Comparison of ENCODE assay signal across 8 mouse cellular contexts in the genomic region with DNA sequence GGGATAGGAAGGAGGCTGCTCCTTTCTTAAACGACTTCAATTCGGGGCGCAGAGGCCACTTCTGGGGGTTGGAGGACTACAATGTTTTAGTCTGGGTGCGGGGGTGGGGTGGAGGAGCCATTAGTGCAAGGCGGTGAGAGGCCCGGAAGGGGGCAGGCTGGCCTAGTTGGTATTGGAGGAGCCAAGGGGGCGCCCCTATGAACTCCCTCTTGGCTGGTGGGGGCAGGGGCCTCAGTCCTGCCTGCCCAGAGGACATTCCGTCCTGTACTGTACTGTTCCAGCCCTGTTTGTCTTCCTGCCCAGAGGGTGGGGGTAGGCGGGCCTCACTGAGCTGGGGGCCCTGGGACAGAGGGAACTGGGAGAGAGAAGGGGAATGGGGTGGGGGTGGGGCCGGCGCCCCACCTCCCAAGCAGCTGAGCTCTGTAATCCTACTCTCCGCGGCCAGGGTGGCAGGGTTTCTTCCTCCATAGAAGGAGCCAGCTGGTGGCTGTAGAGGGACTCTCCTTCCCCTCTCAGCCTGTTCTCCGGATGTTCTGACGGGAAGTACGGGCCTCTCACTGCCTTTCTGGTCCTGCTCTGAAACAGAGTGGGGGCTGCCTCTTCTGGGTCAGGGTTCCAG. TPM values are rescaled to one million over a fixed set of nuclear protein-coding genes. Genes with fewer than 3 reads are reported as not detected.
DNase-seq lines count a peak whose midpoint lies in the region; ATAC-seq and TF ChIP-seq lines count a peak whose summit lies in the region.

No protein-coding gene starts in this region.

- no peaks in the 10 kb centered on the region for H3K27me3 ChIP-seq in embryonic facial prominence, embryonic 14.5 days (replicated peaks; ENCODE audit: control insufficient read depth, insufficient read depth, low read length)
- H3K27me3 ChIP-seq in heart, embryonic 12.5 days (replicated peaks): no peaks in the 10 kb centered on the region
- no peaks in the 10 kb centered on the region for H3K27me3 ChIP-seq in kidney, embryonic 14.5 days (ENCODE audit: control insufficient read depth, insufficient read depth, low read length)
- peaks cover 26% of the 10 kb centered on the region for H3K27me3 ChIP-seq in liver, embryonic 12.5 days (replicated peaks)
- peaks cover 13% of the 10 kb centered on the region for H3K27me3 ChIP-seq in myocyte (ENCODE audit: control insufficient read depth, insufficient read depth, insufficient read length)
- H3K27me3 ChIP-seq in testis, adult 2 months (ENCODE audit: control insufficient read depth, insufficient read depth, low read length): no peaks in the 10 kb centered on the region

- H3K4me1 ChIP-seq in embryonic facial prominence, embryonic 14.5 days (ENCODE audit: control insufficient read depth, insufficient read depth, low read length): peaks cover 49% of the 10 kb centered on the region
- H3K4me1 ChIP-seq in heart, embryonic 12.5 days (replicated peaks): peaks cover 62% of the 10 kb centered on the region
- peaks cover 44% of the 10 kb centered on the region for H3K4me1 ChIP-seq in kidney, embryonic 14.5 days (ENCODE audit: control insufficient read depth, insufficient read depth, low read length)
- peaks cover 81% of the 10 kb centered on the region for H3K4me1 ChIP-seq in liver, embryonic 12.5 days
- peaks cover 49% of the 10 kb centered on the region for H3K4me1 ChIP-seq in testis, adult 2 months (ENCODE audit: control insufficient read depth, insufficient read depth, low read length)

- no peaks in the 10 kb centered on the region for H3K79me2 ChIP-seq in myocyte (ENCODE audit: control insufficient read depth, insufficient read depth)

- 5% methylated on average over 11 of the region's 16 CpGs for WGBS in embryonic facial prominence, embryonic 14.5 days
- WGBS in heart, embryonic 12.5 days: 2% methylated on average over 16 of the region's 16 CpGs
- WGBS in kidney, embryonic 14.5 days: under 1% methylated on average over 15 of the region's 16 CpGs
- WGBS in liver, embryonic 12.5 days (ENCODE audit: insufficient replicate concordance): 3% methylated on average over 16 of the region's 16 CpGs

- H3K4me3 ChIP-seq in embryonic facial prominence, embryonic 14.5 days (ENCODE audit: low read depth, low read length): peak overlapping the region; percentile 3
- peak overlapping the region; percentile 23 for H3K4me3 ChIP-seq in heart, embryonic 12.5 days
- H3K4me3 ChIP-seq in kidney, embryonic 14.5 days (ENCODE audit: low read length): peak overlapping the region; percentile 19
- peak overlapping the region; percentile 28 for H3K4me3 ChIP-seq in liver, embryonic 12.5 days
- no peak overlapping the region for H3K4me3 ChIP-seq in myocyte
- H3K4me3 ChIP-seq in testis, adult 2 months (ENCODE audit: control insufficient read depth, low read depth, low read length): no peak overlapping the region

- ATAC-seq in embryonic facial prominence, embryonic 14.5 days (ENCODE audit: low read depth): peak; percentile 81
- peak; percentile 78 for ATAC-seq in heart, embryonic 12.5 days (ENCODE audit: insufficient number of reproducible peaks, low FRiP score)
- ATAC-seq in kidney, embryonic 14.5 days (ENCODE audit: low FRiP score, low TSS enrichment): peak; percentile 82
- ATAC-seq in liver, embryonic 12.5 days: peak; percentile 60

- peak; percentile 90 for DNase-seq in right cerebral cortex, adult 18-20 months
- DNase-seq in right cerebral cortex, postnatal 4 days: no peak
- DNase-seq in embryonic facial prominence, embryonic 14.5 days (ENCODE audit: low spot score): peak; percentile 93

- H3K36me3 ChIP-seq in embryonic facial prominence, embryonic 14.5 days (ENCODE audit: control insufficient read depth, insufficient read depth, low read length): peaks cover 21% of the 10 kb centered on the region; the same call in 1 of the 2 replicates
- peaks cover 24% of the 10 kb centered on the region for H3K36me3 ChIP-seq in heart, embryonic 12.5 days
- peaks cover 3% of the 10 kb centered on the region; the same call in 1 of the 2 replicates for H3K36me3 ChIP-seq in kidney, embryonic 14.5 days (ENCODE audit: control insufficient read depth, insufficient read depth, low read length)
- H3K36me3 ChIP-seq in liver, embryonic 12.5 days: peaks cover 20% of the 10 kb centered on the region
- H3K36me3 ChIP-seq in myocyte (ENCODE audit: control insufficient read depth, insufficient read depth): no peaks in the 10 kb centered on the region
- no peaks in the 10 kb centered on the region for H3K36me3 ChIP-seq in testis, adult 2 months (ENCODE audit: control insufficient read depth, insufficient read depth, low read length)

- H3K27ac ChIP-seq in embryonic facial prominence, embryonic 14.5 days (replicated peaks; ENCODE audit: low read depth, low read length): peak overlapping the region; percentile 95
- H3K27ac ChIP-seq in heart, embryonic 12.5 days (ENCODE audit: poor library complexity, severe bottlenecking): peak overlapping the region; percentile 99
- H3K27ac ChIP-seq in kidney, embryonic 14.5 days (ENCODE audit: low read depth, low read length): peak overlapping the region; percentile 94
- peak overlapping the region; percentile 98 for H3K27ac ChIP-seq in liver, embryonic 12.5 days
- H3K27ac ChIP-seq in testis, adult 2 months (ENCODE audit: control insufficient read depth, insufficient read depth, low read depth, low read length): peak overlapping the region; percentile 82

- H3K4me2 ChIP-seq in embryonic facial prominence, embryonic 14.5 days (ENCODE audit: low read depth, low read length): peak overlapping the region; percentile 68
- H3K4me2 ChIP-seq in heart, embryonic 12.5 days: peak overlapping the region; percentile 78
- H3K4me2 ChIP-seq in kidney, embryonic 14.5 days (replicated peaks; ENCODE audit: low read depth, low read length): peak overlapping the region; percentile 35
- peak overlapping the region; percentile 96 for H3K4me2 ChIP-seq in liver, embryonic 12.5 days
- H3K4me2 ChIP-seq in myocyte (ENCODE audit: low read depth): peak overlapping the region; percentile 21

- H3K9ac ChIP-seq in embryonic facial prominence, embryonic 14.5 days (ENCODE audit: low read depth, low read length): peak overlapping the region; percentile 51
- peak overlapping the region; percentile 56 for H3K9ac ChIP-seq in heart, embryonic 12.5 days
- H3K9ac ChIP-seq in kidney, embryonic 14.5 days (ENCODE audit: low read depth, low read length): peak overlapping the region; percentile 28; the same call in 1 of the 2 replicates
- H3K9ac ChIP-seq in liver, embryonic 12.5 days: peak overlapping the region; percentile 65

- no peak overlapping the region for H3ac ChIP-seq in myocyte (ENCODE audit: control insufficient read depth, insufficient read length)

- no peaks in the 10 kb centered on the region for H3K9me3 ChIP-seq in embryonic facial prominence, embryonic 14.5 days (ENCODE audit: control insufficient read depth, low read length)
- no peaks in the 10 kb centered on the region for H3K9me3 ChIP-seq in heart, embryonic 12.5 days (replicated peaks)
- no peaks in the 10 kb centered on the region for H3K9me3 ChIP-seq in kidney, embryonic 14.5 days (ENCODE audit: control insufficient read depth, low read length)
- H3K9me3 ChIP-seq in liver, embryonic 12.5 days (replicated peaks): no peaks in the 10 kb centered on the region

- no peak for TF ChIP-seq POLR2A in myocyte (IDR thresholded peaks at IDR 0.05; ENCODE audit: insufficient read length, low read depth)
- TF ChIP-seq POLR2A in testis, adult 2 months (IDR thresholded peaks at IDR 0.05; ENCODE audit: control insufficient read depth, low read depth, low read length): no peak

- no peak for TF ChIP-seq CTCF in testis, adult 2 months (IDR thresholded peaks at IDR 0.05; ENCODE audit: control insufficient read depth, insufficient read depth, insufficient replicate concordance, low read depth, low read length)

TF ChIP-seq in myocyte, 11 proteins besides CTCF, POLR2A, EP300 and RAD21:
- TF ChIP-seq E2F4 (IDR thresholded peaks at IDR 0.05; ENCODE audit: insufficient read depth): no peak
- TF ChIP-seq MYOG (IDR thresholded peaks at IDR 0.05; ENCODE audit: control insufficient read depth in 1 of 3, insufficient read depth in 1 of 3, insufficient read length in 2 of 3, low read depth in 2 of 3): peak in 1 of 3 experiments; percentile 56
TF ChIP-seq in myocyte: peak in this region for 1.

RNA-seq across cellular contexts. Expression of gene Hif3a, which starts 4.0 kb away (rescaled TPM):
- polyA plus RNA-seq in embryonic facial prominence, embryonic 14.5 days (2014; fragmentation: Nextera tagmentation; extraction: Ambion mirVana): 26.1 and 34.8 TPM in 2 replicates
- polyA plus RNA-seq in heart, embryonic 12.5 days (2016; fragmentation: Nextera tagmentation; extraction: Ambion mirVana): 36.8 and 38.2 TPM in 2 replicates
- 14.2 and 19.7 TPM in 2 replicates for polyA plus RNA-seq in kidney, embryonic 14.5 days (2014; fragmentation: Nextera tagmentation; extraction: Ambion mirVana)
- polyA plus RNA-seq in liver, embryonic 12.5 days (2016; fragmentation: Nextera tagmentation; extraction: Ambion mirVana): 21.1 and 22.6 TPM in 2 replicates
- 0.16 TPM for polyA plus RNA-seq in myocyte (2012; fragmentation: generic; extraction: Trizol)
- polyA plus RNA-seq in testis, adult 2 months (2012; rRNA removed): 4.4 and 6.9 TPM in 2 replicates

RNA-seq across cellular contexts. Expression of gene Psg16, which starts 15.7 kb away (rescaled TPM):
- polyA plus RNA-seq in embryonic facial prominence, embryonic 14.5 days (2014; fragmentation: Nextera tagmentation; extraction: Ambion mirVana): 0.11 and 0.16 TPM in 2 replicates
- 0.06 and 0.14 TPM in 2 replicates for polyA plus RNA-seq in heart, embryonic 12.5 days (2016; fragmentation: Nextera tagmentation; extraction: Ambion mirVana)
- polyA plus RNA-seq in kidney, embryonic 14.5 days (2014; fragmentation: Nextera tagmentation; extraction: Ambion mirVana): 0.06 and 0.23 TPM in 2 replicates
- 0.06 and 0.13 TPM in 2 replicates for polyA plus RNA-seq in liver, embryonic 12.5 days (2016; fragmentation: Nextera tagmentation; extraction: Ambion mirVana)
- polyA plus RNA-seq in myocyte (2012; fragmentation: generic; extraction: Trizol): not detected
- polyA plus RNA-seq in testis, adult 2 months (2012; rRNA removed): 0.16 and 0.19 TPM in 2 replicates

RNA-seq across cellular contexts. Expression of gene Ppp5c, which starts 30.5 kb away (rescaled TPM):
- 99.0 and 107 TPM in 2 replicates for polyA plus RNA-seq in embryonic facial prominence, embryonic 14.5 days (2014; fragmentation: Nextera tagmentation; extraction: Ambion mirVana)
- 87.3 and 91.9 TPM in 2 replicates for polyA plus RNA-seq in heart, embryonic 12.5 days (2016; fragmentation: Nextera tagmentation; extraction: Ambion mirVana)
- polyA plus RNA-seq in kidney, embryonic 14.5 days (2014; fragmentation: Nextera tagmentation; extraction: Ambion mirVana): 103 and 115 TPM in 2 replicates
- polyA plus RNA-seq in liver, embryonic 12.5 days (2016; fragmentation: Nextera tagmentation; extraction: Ambion mirVana): 70.3 and 75.2 TPM in 2 replicates
- polyA plus RNA-seq in myocyte (2012; fragmentation: generic; extraction: Trizol): 126 TPM
- 80.7 and 84.7 TPM in 2 replicates for polyA plus RNA-seq in testis, adult 2 months (2012; rRNA removed)

Comparison
In these comparisons a context has a peak if more than half of its experiments do, and no peak if none do; other contexts are left out.
1. H3K4me2 ChIP-seq: peak in every context shown above with its lines; median percentile 96 in liver, embryonic 12.5 days; 78 in heart, embryonic 12.5 days; 68 in embryonic facial prominence, embryonic 14.5 days; 35 in kidney, embryonic 14.5 days; 21 in myocyte.
2. H3K4me3 ChIP-seq: peak in embryonic facial prominence, embryonic 14.5 days (single experiment), heart, embryonic 12.5 days (single experiment), kidney, embryonic 14.5 days (single experiment) and liver, embryonic 12.5 days (single experiment); none in myocyte (single experiment) and testis, adult 2 months (single experiment).
3. Peak in every context shown above with its lines, with median percentiles within 50 percentile points of each other: ATAC-seq, H3K27ac ChIP-seq and H3K9ac ChIP-seq.